Mouse (Mus musculus): ENCODE data around the gene Gm9732.

Gm9732 gene

DNA sequence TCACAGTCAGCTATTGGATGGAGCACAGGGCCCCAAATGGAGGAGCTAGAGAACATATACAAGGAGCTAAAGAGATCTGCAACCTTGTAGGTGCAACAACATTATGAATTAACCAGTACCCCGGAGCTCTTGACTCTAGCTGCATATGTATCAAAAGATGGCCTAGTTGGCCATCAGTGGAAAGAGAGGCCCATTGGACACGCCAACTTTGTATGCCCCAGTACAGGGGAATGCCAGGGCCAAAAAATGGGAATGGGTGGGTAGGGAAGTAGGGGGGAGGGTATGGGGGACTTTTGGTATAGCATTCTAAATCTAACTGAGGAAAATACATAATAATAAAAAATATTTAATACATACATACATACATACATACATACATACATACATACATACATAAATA lies 78.1 kb downstream of the Gm9732 start:
- in situ Hi-C loops (cut with MboI, MseI) = loop anchor here (5.0 kb wide), 1 partner anchor 119 kb away; no protein-coding TSS in a partner anchor

All from regulatory T cell (primary cell).